Mouse (Mus musculus) midbrain, embryonic 14.5 days (tissue): Measurements from ENCODE around the gene Pfdn6. TPM values are rescaled to one million over a fixed set of nuclear protein-coding genes. Genes with fewer than 3 reads are reported as not detected.

ENCODE experiments used
- polyA plus RNA-seq: library from polyadenylated mRNA; unstranded; fragments of >200 nt; fragmentation: Nextera tagmentation; extraction: Ambion mirVana; gene quantifications from 2 replicates; pipeline ENCODE4 v1.2.1, GENCODE M21; 2014

The Pfdn6 gene
- polyA plus RNA-seq, 1 experiment from 2014 or later, result 167 TPM

Other genes with a start within 250 kb of the Pfdn6 start
- 45.2 and 62.6 TPM in 2 replicates for gene March2, start 221.7 kb downstream of the Pfdn6 start, polyA plus RNA-seq
- 417 and 541 TPM in 2 replicates for gene Rab11b, start 179.8 kb downstream of the Pfdn6 start, polyA plus RNA-seq
- gene Angptl4, start 158.5 kb downstream of the Pfdn6 start, polyA plus RNA-seq, result 8.0 and 18.4 TPM in 2 replicates
- 39.5 and 45.8 TPM in 2 replicates for gene Kank3, start 129.8 kb downstream of the Pfdn6 start, polyA plus RNA-seq
- gene Rps28, start 115.8 kb downstream of the Pfdn6 start, polyA plus RNA-seq, result 653 and 777 TPM in 2 replicates
- gene Ndufa7, start 115.8 kb downstream of the Pfdn6 start, polyA plus RNA-seq, result 497 and 604 TPM in 2 replicates
- 55.1 and 59.8 TPM in 2 replicates for gene Cd320, start 97.3 kb downstream of the Pfdn6 start, polyA plus RNA-seq
- not detected in 2 replicates for gene Gm7029, start 66.5 kb downstream of the Pfdn6 start, polyA plus RNA-seq
- 2.2 and 2.5 TPM in 2 replicates for gene Kifc1, start 49.7 kb downstream of the Pfdn6 start, polyA plus RNA-seq
- 1.1 TPM in 1 of 2 replicates, not detected in the other for gene Platr17, start 35.2 kb downstream of the Pfdn6 start, polyA plus RNA-seq
- 40.7 and 44.6 TPM in 2 replicates for gene Daxx, start 30.9 kb downstream of the Pfdn6 start, polyA plus RNA-seq
- 18.3 and 20.6 TPM in 2 replicates for gene Tapbp, start 24.4 kb downstream of the Pfdn6 start, polyA plus RNA-seq
- gene Zbtb22, start 24.4 kb downstream of the Pfdn6 start, polyA plus RNA-seq, result 12.1 and 13.1 TPM in 2 replicates
- gene Rgl2, start 10.8 kb downstream of the Pfdn6 start, polyA plus RNA-seq, result 47.2 and 50.3 TPM in 2 replicates
- gene Wdr46, start 317 bp upstream of the Pfdn6 start, polyA plus RNA-seq, result 15.5 and 16.9 TPM in 2 replicates
- gene B3galt4, start 11.1 kb upstream of the Pfdn6 start, polyA plus RNA-seq, result 8.0 and 10.1 TPM in 2 replicates
- gene Vps52, start 15.5 kb upstream of the Pfdn6 start, polyA plus RNA-seq, result 50.6 and 63.2 TPM in 2 replicates
- gene Rps18, start 15.7 kb upstream of the Pfdn6 start, polyA plus RNA-seq, result 872 and 980 TPM in 2 replicates
- 10.5 and 15.5 TPM in 2 replicates for gene H2-K1, start 60.0 kb upstream of the Pfdn6 start, polyA plus RNA-seq
- gene Ring1, start 84.3 kb upstream of the Pfdn6 start, polyA plus RNA-seq, result 9.1 and 18.5 TPM in 2 replicates
- gene H2-Ke6, start 87.7 kb upstream of the Pfdn6 start, polyA plus RNA-seq, result 56.1 and 75.0 TPM in 2 replicates
- gene Slc39a7, start 91.3 kb upstream of the Pfdn6 start, polyA plus RNA-seq, result 95.7 and 97.0 TPM in 2 replicates
- 33.3 and 33.4 TPM in 2 replicates for gene Rxrb, start 91.5 kb upstream of the Pfdn6 start, polyA plus RNA-seq
- gene Col11a2, start 99.1 kb upstream of the Pfdn6 start, polyA plus RNA-seq, result 2.4 and 2.9 TPM in 2 replicates
- gene H2-Oa, start 152.0 kb upstream of the Pfdn6 start, polyA plus RNA-seq, result not detected in 2 replicates
- gene H2-DMa, start 179.2 kb upstream of the Pfdn6 start, polyA plus RNA-seq, result 16.7 and 20.4 TPM in 2 replicates
- 160 and 171 TPM in 2 replicates for gene Brd2, start 182.3 kb upstream of the Pfdn6 start, polyA plus RNA-seq
- gene H2-DMb2, start 203.0 kb upstream of the Pfdn6 start, polyA plus RNA-seq, result 0.15 and 0.18 TPM in 2 replicates
- 0.38 and 0.91 TPM in 2 replicates for gene H2-DMb1, start 212.7 kb upstream of the Pfdn6 start, polyA plus RNA-seq
- gene Tap1, start 247.2 kb upstream of the Pfdn6 start, polyA plus RNA-seq, result 1.1 and 2.9 TPM in 2 replicates
- 1.0 and 2.2 TPM in 2 replicates for gene Psmb9, start 247.4 kb upstream of the Pfdn6 start, polyA plus RNA-seq